Mouse (Mus musculus): ENCODE measurements around the gene Inpp4b.
"Not testable (repeated sequence)": the region's sequence is repeated elsewhere in the genome, so short reads cannot be mapped to it uniquely, and the experiment has no call there.

Inpp4b gene

GRCm38 (mm10) chr8:81777704-81778103 is 435.3 kb downstream of the Inpp4b start:
- no peak for DNase-seq (ENCODE audit: extremely low spot score)

GRCm38 (mm10) chr8:81779440-81779839 is 437.1 kb downstream of the Inpp4b start:
- no peak for DNase-seq (ENCODE audit: extremely low spot score)

GRCm38 (mm10) chr8:81780166-81780565 is 437.8 kb downstream of the Inpp4b start:
- DNase-seq (ENCODE audit: extremely low spot score) = no peak

- DNase-seq (ENCODE audit: extremely low spot score) = no peak
These were observed 438.7 kb downstream of the Inpp4b start for GRCm38 (mm10) chr8:81780921-81781675.

- no peak for DNase-seq (ENCODE audit: extremely low spot score)
These were observed 440.4 kb downstream of the Inpp4b start for GRCm38 (mm10) chr8:81782781-81783180.

GRCm38 (mm10) chr8:81784775-81785174 is 442.4 kb downstream of the Inpp4b start:
- DNase-seq (ENCODE audit: extremely low spot score) = no peak

GRCm38 (mm10) chr8:81788498-81788897 is 446.1 kb downstream of the Inpp4b start:
- no peak for DNase-seq (ENCODE audit: extremely low spot score)

GRCm38 (mm10) chr8:81792649-81793048 is 450.3 kb downstream of the Inpp4b start:
- no peak for DNase-seq (ENCODE audit: extremely low spot score)

- DNase-seq (ENCODE audit: extremely low spot score) = no peak
These were observed 456.1 kb downstream of the Inpp4b start for GRCm38 (mm10) chr8:81798501-81798900.

GRCm38 (mm10) chr8:81800792-81801191 is 458.4 kb downstream of the Inpp4b start:
- no peak for DNase-seq (ENCODE audit: extremely low spot score)

- peak; percentile 67 for DNase-seq (ENCODE audit: extremely low spot score)
These were observed 464.4 kb downstream of the Inpp4b start for GRCm38 (mm10) chr8:81806797-81807196.

- DNase-seq (ENCODE audit: extremely low spot score) = no peak
These were observed 465.2 kb downstream of the Inpp4b start for GRCm38 (mm10) chr8:81807578-81807977.

- DNase-seq (ENCODE audit: extremely low spot score) = no peak
These were observed 466.1 kb downstream of the Inpp4b start for GRCm38 (mm10) chr8:81808406-81808805.

GRCm38 (mm10) chr8:81809414-81809813 is 467.1 kb downstream of the Inpp4b start:
- not testable (repeated sequence) for DNase-seq (ENCODE audit: extremely low spot score)

GRCm38 (mm10) chr8:81812051-81812751 is 469.8 kb downstream of the Inpp4b start:
- DNase-seq (ENCODE audit: extremely low spot score) = peak; percentile 43

GRCm38 (mm10) chr8:81814742-81815141 is 472.4 kb downstream of the Inpp4b start:
- no peak for DNase-seq (ENCODE audit: extremely low spot score)

GRCm38 (mm10) chr8:81815551-81815950 is 473.2 kb downstream of the Inpp4b start:
- DNase-seq (ENCODE audit: extremely low spot score) = no peak

GRCm38 (mm10) chr8:81823121-81823520 is 480.8 kb downstream of the Inpp4b start:
- DNase-seq (ENCODE audit: extremely low spot score) = no peak

GRCm38 (mm10) chr8:81824975-81825374 is 482.6 kb downstream of the Inpp4b start:
- no peak for DNase-seq (ENCODE audit: extremely low spot score)

- DNase-seq (ENCODE audit: extremely low spot score) = no peak
These were observed 484.1 kb downstream of the Inpp4b start for GRCm38 (mm10) chr8:81826406-81826805.

GRCm38 (mm10) chr8:81827306-81827913 is 485.1 kb downstream of the Inpp4b start:
- no peak for DNase-seq (ENCODE audit: extremely low spot score)

GRCm38 (mm10) chr8:81831430-81831829 is 489.1 kb downstream of the Inpp4b start:
- no peak for DNase-seq (ENCODE audit: extremely low spot score)

- no peak for DNase-seq (ENCODE audit: extremely low spot score)
These were observed 491.5 kb downstream of the Inpp4b start for GRCm38 (mm10) chr8:81833852-81834251.
